Mouse (Mus musculus) CD4-positive, CD25-positive, alpha-beta regulatory T cell, adult 2 months (primary cell): Measurements from ENCODE around the gene Stag1.

Source experiments
- DNase-seq: peaks from one replicate; pipeline ENCODE4 v3.0.0-alpha.2; 2012; ENCODE audit warnings: low read depth, low spot score

The Stag1 gene

GRCm38 (mm10) chr9:100597546-100597945, at the start of gene Stag1:
Gene Stag1 (plus strand): TSS chr9:100597798.
- no peak for DNase-seq

GRCm38 (mm10) chr9:100548313-100548712, 49.3 kb upstream of the Stag1 start:
- DNase-seq: peak; percentile 75

- DNase-seq: no peak
Observed at GRCm38 (mm10) chr9:100555686-100556085, 41.9 kb upstream of the Stag1 start.

- DNase-seq: no peak
Observed at GRCm38 (mm10) chr9:100558023-100558573, 39.5 kb upstream of the Stag1 start.

GRCm38 (mm10) chr9:100558991-100559390, 38.6 kb upstream of the Stag1 start:
- no peak for DNase-seq

GRCm38 (mm10) chr9:100560251-100560890, 37.2 kb upstream of the Stag1 start:
- DNase-seq: no peak

- DNase-seq: peak; percentile 26
Observed at GRCm38 (mm10) chr9:100569798-100570625, 27.6 kb upstream of the Stag1 start.

GRCm38 (mm10) chr9:100570626-100571233, 26.9 kb upstream of the Stag1 start, which contains the start of gene Slc35g2:
Gene Slc35g2 (minus strand): TSS chr9:100571090.
- peak; percentile 20 for DNase-seq

- DNase-seq: no peak
Observed at GRCm38 (mm10) chr9:100571511-100571910, 26.1 kb upstream of the Stag1 start.

- DNase-seq: no peak
Observed at GRCm38 (mm10) chr9:100573300-100573699, 24.3 kb upstream of the Stag1 start.

- no peak for DNase-seq
Observed at GRCm38 (mm10) chr9:100573942-100574341, 23.7 kb upstream of the Stag1 start.

GRCm38 (mm10) chr9:100580196-100580740, 17.3 kb upstream of the Stag1 start:
- DNase-seq: no peak

- no peak for DNase-seq
Observed at GRCm38 (mm10) chr9:100581543-100582492, 15.8 kb upstream of the Stag1 start.

GRCm38 (mm10) chr9:100582883-100583575, 14.6 kb upstream of the Stag1 start:
- no peak for DNase-seq

- DNase-seq: no peak
Observed at GRCm38 (mm10) chr9:100584031-100584430, 13.6 kb upstream of the Stag1 start.

GRCm38 (mm10) chr9:100590462-100590861, 7.1 kb upstream of the Stag1 start:
- DNase-seq: no peak

- peak; percentile 5 for DNase-seq
Observed at GRCm38 (mm10) chr9:100596317-100596716, 1.3 kb upstream of the Stag1 start.

GRCm38 (mm10) chr9:100599761-100600328, 2.2 kb downstream of the Stag1 start:
- DNase-seq: no peak

- DNase-seq: no peak
Observed at GRCm38 (mm10) chr9:100602130-100602529, 4.5 kb downstream of the Stag1 start.

- no peak for DNase-seq
Observed at GRCm38 (mm10) chr9:100603156-100603555, 5.6 kb downstream of the Stag1 start.
